Mouse (Mus musculus): ENCODE results near the gene Exosc6. TPM values are rescaled to one million over a fixed set of nuclear protein-coding genes. Genes with fewer than 3 reads are reported as not detected.

The Exosc6 gene
- total RNA-seq, 2 experiments from 2014 or later, result not detected

Small RNA genes within 50 kb of the gene (microRNA-seq; reads per million reads assigned to microRNA genes)
- gene Gm24103, result 0 reads per million in 2 experiments
- gene Mir3473d, result 0 to 0.22 reads per million in 2 experiments

Other genes with a start within 250 kb of the Exosc6 start
- 10 to 100 TPM; 49.4 to 52.1 TPM for gene Cog4, start 209.7 kb upstream of the Exosc6 start, total RNA-seq (2021)
- 10 to 100 TPM; 59.8 to 63.9 TPM for gene Sf3b3, start 209.6 kb upstream of the Exosc6 start, total RNA-seq (2021)
- 10 to 100 TPM; 15.2 to 16.4 TPM for gene Fuk, start 153.9 kb upstream of the Exosc6 start, total RNA-seq (2021)
- gene St3gal2, start 136.4 kb upstream of the Exosc6 start, total RNA-seq (2021), result 10 to 100 TPM; 84.2 to 88.2 TPM
- 10 to 100 TPM; 36.8 to 41.6 TPM for gene Ddx19a, start 58.5 kb upstream of the Exosc6 start, total RNA-seq (2021)
- 10 to 100 TPM; 23.0 to 25.3 TPM for gene Ddx19b, start 24.6 kb upstream of the Exosc6 start, total RNA-seq (2021)
- gene Aars, start 23.2 kb upstream of the Exosc6 start, total RNA-seq (2021), result 100 to 1,000 TPM in 1 of 2 experiments, 10 to 100 TPM in 1; 93.0 to 100 TPM
- 1 to 10 TPM in 1 of 2 experiments, under 1 TPM in 1; 0.59 to 1.1 TPM for gene Clec18a, start 36.1 kb downstream of the Exosc6 start, total RNA-seq (2021)
- gene Pdpr, start 38.3 kb downstream of the Exosc6 start, total RNA-seq (2021), result 10 to 100 TPM; 30.9 to 34.7 TPM
- 100 to 1,000 TPM; 118 to 119 TPM for gene Glg1, start 202.9 kb downstream of the Exosc6 start, total RNA-seq (2021)
- 10 to 100 TPM; 18.1 TPM for gene Rfwd3, start 243.9 kb downstream of the Exosc6 start, total RNA-seq (2021)

Measured in layer of hippocampus, postnatal 10 days (tissue).